Mouse (Mus musculus) heart, postnatal 0 days (tissue): ENCODE data around the gene Adamts20.

Source experiments
- CTCF ChIP-seq: IDR thresholded peaks from 2 replicates; pipeline ENCODE4 v1.5.1; 2016; ENCODE audit warnings: antibody characterized with exemption, control low read depth, low read depth
- EP300 ChIP-seq: IDR thresholded peaks from 2 replicates; pipeline ENCODE4 v1.6.1; 2016; ENCODE audit warnings: antibody characterized with exemption, low read depth

DNA sequence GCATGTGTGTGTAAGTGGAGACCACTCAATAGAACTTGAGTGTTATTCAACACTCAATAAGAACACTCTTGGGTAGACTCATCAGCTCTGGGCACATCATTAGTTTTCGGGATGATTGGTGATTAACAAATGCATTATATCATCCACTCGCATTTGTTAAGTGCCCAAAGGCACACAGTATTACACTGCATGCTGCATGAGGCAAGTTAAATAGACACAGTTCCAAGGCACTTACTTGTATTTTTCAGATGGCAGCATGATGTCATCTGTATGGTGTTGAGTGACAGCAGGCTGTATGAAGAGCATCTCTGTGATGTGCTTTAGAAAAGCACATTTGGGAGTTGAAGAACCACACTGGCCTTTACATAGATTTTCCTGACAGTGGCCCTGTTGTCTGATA is 17.3 kb upstream of the Adamts20 start:
- TF ChIP-seq EP300, result no peak
- no peak for TF ChIP-seq CTCF
